Mouse (Mus musculus): Measurements from ENCODE around the gene Ddx25.

- TF ChIP-seq CTCF (IDR thresholded peaks at IDR 0.05; ENCODE audit: low read depth, low read length) (no peak), POLR2A (IDR thresholded peaks at IDR 0.05; ENCODE audit: extremely low read depth, insufficient read depth, low read length) (no peak)
These were observed at the start of gene Ddx25, which contains the start of gene Pus3 for GRCm38 (mm10) chr9:35558257-35559008.

All from liver, adult 2 months (tissue).